Mouse (Mus musculus): ENCODE measurements around the gene Cdc34. TPM values are rescaled to one million over a fixed set of nuclear protein-coding genes. Genes with fewer than 3 reads are reported as not detected.
A peak's percentile ranks its signal among the peaks of the same experiment; 100 is the strongest.

Gene Cdc34
- 93.9 and 106 TPM in 2 replicates for polyA plus RNA-seq (2012; rRNA removed)

DNA sequence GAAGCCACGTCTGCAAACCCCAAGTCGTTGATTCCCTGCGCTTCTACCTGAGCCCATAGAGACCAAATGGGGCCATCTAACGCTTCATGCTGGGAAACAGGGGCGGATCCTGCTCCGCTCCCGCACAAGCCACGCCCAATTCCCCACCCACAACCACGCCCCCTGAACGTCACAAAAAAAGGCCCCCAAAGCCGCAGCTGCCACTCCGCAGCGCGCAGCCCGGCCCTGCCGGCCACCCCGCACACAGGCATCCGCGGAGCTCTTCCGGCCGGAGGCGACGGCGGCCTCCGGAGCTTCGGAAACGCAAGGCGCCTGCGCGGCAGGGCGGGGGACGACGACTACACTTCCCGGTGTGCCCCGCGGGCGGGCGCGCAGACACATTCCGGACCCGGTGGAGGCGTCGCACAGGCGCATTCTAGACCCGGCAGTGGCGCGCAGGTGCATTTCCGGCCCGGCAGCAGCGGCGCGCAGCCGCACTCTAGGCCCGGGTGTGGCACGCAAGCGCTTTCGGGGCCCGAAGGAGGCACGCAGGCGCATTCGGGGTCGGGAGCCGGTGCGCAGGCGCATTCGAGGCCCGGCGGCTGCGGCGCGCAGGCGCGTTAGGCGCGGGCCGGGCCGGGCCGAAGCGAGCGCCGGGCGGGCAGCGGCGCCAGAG lies at the start of gene Cdc34:
Cdc34 (plus strand) TSS at position 605 of the 655 bp plus-strand sequence.
- DNase-seq: peak; percentile 99 to 100
- H3K27ac ChIP-seq (ENCODE audit: insufficient read depth, low read length): peak within 1 kb of the TSS; percentile 62
- peak within 1 kb of the TSS; percentile 98 for H3K4me3 ChIP-seq (replicated peaks; ENCODE audit: insufficient read depth, low read depth, low read length)
- H3K4me1 ChIP-seq (ENCODE audit: control insufficient read depth, insufficient read depth, low read length): peaks cover 23% of the 10 kb centered on the region
- whole genome bisulfite sequencing: under 1% methylated on average over 84 of the region's 84 CpGs
- no peaks in the 10 kb centered on the region for H3K27me3 ChIP-seq (ENCODE audit: control insufficient read depth, insufficient read depth, low read length)
- no peak for TF ChIP-seq CTCF (IDR thresholded peaks at IDR 0.05; ENCODE audit: borderline replicate concordance, insufficient read depth, low read depth, low read length)
- peak; percentile 88; the same call in 1 of the 2 replicates for TF ChIP-seq POLR2A (IDR thresholded peaks at IDR 0.05; ENCODE audit: borderline replicate concordance, insufficient read depth, low read length)

DNA sequence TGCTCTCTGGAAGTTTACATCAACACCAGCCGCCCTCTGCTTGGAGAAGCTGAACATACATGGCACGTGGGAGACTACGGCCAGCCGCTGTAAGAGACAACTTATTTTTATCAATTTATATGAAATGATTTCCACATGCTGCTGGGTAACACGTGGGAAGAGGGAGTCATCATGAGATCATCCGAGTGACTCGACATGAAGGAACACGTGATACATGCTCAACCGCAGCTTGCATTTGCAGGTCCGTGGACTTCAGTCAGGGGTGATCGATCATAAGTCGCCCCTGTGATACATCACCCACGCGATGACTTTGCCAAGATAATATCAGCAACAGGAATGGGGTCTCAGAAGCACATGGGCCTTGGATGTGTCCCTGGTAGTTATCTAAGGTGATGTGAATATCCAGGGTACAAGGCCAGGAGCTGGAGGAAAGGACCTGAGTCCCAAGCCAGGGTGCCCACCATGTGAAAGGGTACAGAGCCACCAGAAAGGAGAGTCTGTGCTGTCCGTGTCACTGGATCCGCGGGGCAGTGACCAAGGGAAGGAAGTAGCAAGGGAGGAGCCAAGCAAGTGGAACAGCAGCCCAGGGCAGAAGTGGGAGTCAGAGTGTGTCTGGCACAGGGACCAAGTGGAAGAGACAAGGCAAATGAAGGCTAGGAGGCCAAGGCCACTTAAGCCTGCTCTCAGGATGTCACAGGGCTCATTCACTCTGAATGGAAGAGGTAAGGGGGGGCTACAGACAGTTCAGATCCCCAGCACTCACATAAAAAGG lies 48.8 kb upstream of the Cdc34 start:
- Histone ChIP-seq H3K4me3 (replicated peaks; ENCODE audit: insufficient read depth, low read depth, low read length) (no peak overlapping the region), H3K27me3 (ENCODE audit: control insufficient read depth, insufficient read depth, low read length) (no peaks in the 10 kb centered on the region), H3K27ac (ENCODE audit: insufficient read depth, low read length) (no peak overlapping the region), H3K4me1 (ENCODE audit: control insufficient read depth, insufficient read depth, low read length) (peaks cover 10% of the 10 kb centered on the region)
- no peak for DNase-seq
- TF ChIP-seq CTCF (IDR thresholded peaks at IDR 0.05; ENCODE audit: borderline replicate concordance, insufficient read depth, low read depth, low read length): no peak
- TF ChIP-seq POLR2A (IDR thresholded peaks at IDR 0.05; ENCODE audit: borderline replicate concordance, insufficient read depth, low read length): no peak
- WGBS: 76% methylated on average over 17 of the region's 17 CpGs

DNA sequence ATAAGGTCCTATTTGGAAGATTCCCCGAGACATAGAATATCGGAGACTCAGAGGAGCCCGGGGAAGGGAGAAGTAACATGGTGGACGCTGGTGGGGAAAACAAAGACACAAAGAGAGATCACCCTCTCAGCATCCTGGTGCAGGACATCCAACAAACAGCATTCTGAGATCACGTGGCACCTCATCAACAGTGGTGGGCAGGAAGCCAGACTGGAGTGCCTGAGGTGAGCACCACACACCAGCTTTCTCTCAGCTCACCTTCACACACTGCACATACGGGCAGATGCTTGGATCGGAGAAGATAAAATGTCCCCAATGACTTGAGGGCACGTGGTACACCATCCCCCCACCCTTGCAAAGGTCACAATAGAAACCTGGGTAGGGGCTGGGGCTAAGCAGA lies 45.7 kb upstream of the Cdc34 start:
- H3K4me3 ChIP-seq (replicated peaks; ENCODE audit: insufficient read depth, low read depth, low read length): no peak overlapping the region
- WGBS: 68% methylated on average over 8 of the region's 8 CpGs

DNA sequence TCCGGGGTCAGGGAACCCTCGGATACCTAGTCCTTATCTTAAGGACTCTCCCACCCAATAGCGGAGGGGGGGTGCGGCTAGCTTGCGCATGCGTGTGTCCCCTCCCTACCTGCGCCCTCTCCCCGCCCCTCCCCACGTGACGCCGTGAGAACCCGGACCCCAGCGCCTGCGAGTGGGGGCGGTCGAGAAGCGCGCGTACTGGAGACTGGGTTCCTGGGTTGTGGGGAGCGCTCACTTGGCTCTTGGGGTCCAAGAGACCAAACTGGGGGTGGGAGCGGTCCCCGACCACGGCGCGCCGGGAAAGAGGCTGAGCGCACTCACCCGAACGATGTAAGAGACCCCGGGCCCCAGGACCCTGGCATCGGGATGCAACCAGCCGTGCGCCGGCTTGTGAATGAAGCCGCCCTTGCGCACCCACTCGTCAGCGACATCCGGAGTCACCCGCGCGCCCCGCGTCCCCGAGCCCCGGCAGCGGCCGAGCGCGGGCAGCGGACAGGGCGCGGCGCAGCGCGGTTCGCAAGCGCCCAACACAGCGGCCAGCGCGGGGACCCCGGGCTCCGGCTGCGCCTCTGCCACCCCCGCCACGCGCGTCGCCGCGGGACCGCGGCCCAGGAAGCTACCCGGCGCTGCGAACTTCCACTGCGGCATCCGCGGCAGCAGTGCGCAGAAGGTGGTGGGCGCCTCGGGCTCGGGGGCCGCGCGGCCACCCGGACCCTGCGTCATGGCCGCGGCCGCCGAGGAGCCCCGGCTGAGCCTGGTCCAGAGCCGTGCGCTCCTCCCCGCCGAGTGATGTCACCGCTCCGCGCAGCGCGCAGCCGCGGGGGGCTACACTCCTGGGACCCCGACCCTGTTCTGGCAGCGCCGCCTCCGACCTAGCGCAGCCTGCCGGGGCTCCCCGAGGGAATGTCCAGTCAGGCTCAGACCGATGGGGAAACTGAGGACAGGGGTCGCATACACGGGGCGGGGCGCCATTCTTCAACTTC lies 44.6 kb upstream of the Cdc34 start, which contains the start of gene Shc2:
Shc2 (minus strand) TSS at position 791 of the 983 bp plus-strand sequence.
- H3K27ac ChIP-seq (ENCODE audit: insufficient read depth, low read length): peak within 1 kb of the TSS; percentile 90
- TF ChIP-seq CTCF (IDR thresholded peaks at IDR 0.05; ENCODE audit: borderline replicate concordance, insufficient read depth, low read depth, low read length) (no peak), POLR2A (IDR thresholded peaks at IDR 0.05; ENCODE audit: borderline replicate concordance, insufficient read depth, low read length) (peak; percentile 68; the same call in 1 of the 2 replicates)
- peak; percentile 85 to 86 for DNase-seq
- peak within 1 kb of the TSS; percentile 81 for H3K4me3 ChIP-seq (replicated peaks; ENCODE audit: insufficient read depth, low read depth, low read length)
- no peaks in the 10 kb centered on the region for H3K27me3 ChIP-seq (ENCODE audit: control insufficient read depth, insufficient read depth, low read length)
- under 1% methylated on average over 111 of the region's 116 CpGs for WGBS
- H3K4me1 ChIP-seq (ENCODE audit: control insufficient read depth, insufficient read depth, low read length): peaks cover 12% of the 10 kb centered on the region

More for the DNA sequence above, 45.7 kb upstream of the Cdc34 start:
- no peak for TF ChIP-seq POLR2A (IDR thresholded peaks at IDR 0.05; ENCODE audit: borderline replicate concordance, insufficient read depth, low read length)
- TF ChIP-seq CTCF (IDR thresholded peaks at IDR 0.05; ENCODE audit: borderline replicate concordance, insufficient read depth, low read depth, low read length): no peak
- no peak overlapping the region; the same call in 1 of the 2 replicates for H3K27ac ChIP-seq (ENCODE audit: insufficient read depth, low read length)
- DNase-seq: peak; percentile 47 to 55
- no peaks in the 10 kb centered on the region for H3K27me3 ChIP-seq (ENCODE audit: control insufficient read depth, insufficient read depth, low read length)
- peaks cover 15% of the 10 kb centered on the region for H3K4me1 ChIP-seq (ENCODE audit: control insufficient read depth, insufficient read depth, low read length)

DNA sequence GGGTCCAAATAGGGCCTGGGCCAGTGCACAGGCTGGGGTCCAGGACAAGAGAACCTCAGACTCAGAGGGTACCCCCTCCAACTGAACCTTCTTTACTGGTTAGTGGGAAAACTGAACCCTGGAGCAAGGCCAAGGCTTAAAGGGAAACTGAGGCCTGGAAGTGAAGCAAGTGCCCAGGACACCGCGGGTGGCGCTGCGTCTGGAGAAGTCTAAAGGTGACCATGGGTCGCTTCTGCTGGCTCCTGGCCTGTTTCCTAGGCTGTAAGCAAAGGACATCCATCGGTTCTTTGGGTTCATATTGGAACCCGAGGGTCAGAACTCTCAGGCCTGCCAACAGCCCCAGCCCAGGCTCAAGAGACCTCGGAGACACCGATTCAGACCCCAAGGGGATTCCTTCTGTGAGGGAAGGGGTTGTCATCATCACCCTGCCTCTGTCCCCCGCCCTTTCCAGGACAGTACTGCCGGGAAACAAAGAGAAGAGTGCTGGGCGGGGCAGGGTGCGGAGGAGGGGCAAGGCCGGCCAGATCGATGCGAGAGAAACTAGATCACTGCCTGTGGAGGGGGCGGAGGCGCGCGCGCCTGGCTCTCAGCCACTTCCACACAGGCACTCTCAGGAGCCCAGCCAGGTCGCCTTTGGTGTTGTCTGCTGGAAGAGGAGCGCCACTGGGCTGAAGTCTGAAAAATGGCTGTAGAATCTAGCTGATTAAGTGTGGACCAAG lies 43.4 kb upstream of the Cdc34 start:
- Histone ChIP-seq H3K4me3 (replicated peaks; ENCODE audit: insufficient read depth, low read depth, low read length) (peak overlapping the region; percentile 81), H3K27me3 (ENCODE audit: control insufficient read depth, insufficient read depth, low read length) (no peaks in the 10 kb centered on the region), H3K4me1 (ENCODE audit: control insufficient read depth, insufficient read depth, low read length) (peaks cover 12% of the 10 kb centered on the region), H3K27ac (ENCODE audit: insufficient read depth, low read length) (no peak overlapping the region)
- no peak for TF ChIP-seq CTCF (IDR thresholded peaks at IDR 0.05; ENCODE audit: borderline replicate concordance, insufficient read depth, low read depth, low read length)
- peak; percentile 66 to 75 for DNase-seq
- WGBS: 6% methylated on average over 23 of the region's 23 CpGs

DNA sequence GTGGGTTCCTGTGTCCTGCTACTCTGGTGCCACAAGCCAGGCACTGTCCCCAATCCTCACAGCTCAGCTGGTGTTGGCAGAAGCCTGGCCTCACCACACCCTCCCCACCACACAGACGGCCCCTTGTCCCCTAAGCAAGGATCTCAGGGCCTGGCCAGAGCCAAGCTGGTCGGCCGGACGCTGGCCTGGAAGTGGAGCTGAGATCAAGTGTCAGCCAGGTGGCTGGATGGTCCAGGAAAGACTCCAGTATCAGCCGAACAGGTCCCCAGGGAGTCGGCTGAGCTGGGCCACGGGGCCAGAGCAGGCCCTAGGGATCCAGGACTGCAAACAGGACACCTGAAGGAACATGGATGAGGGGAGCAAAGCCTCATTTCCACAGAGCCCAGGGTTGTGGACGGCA lies 36.3 kb upstream of the Cdc34 start, which contains the start of gene Odf3l2:
Odf3l2 (minus strand) TSS at position 28 of the 400 bp plus-strand sequence.
- no peak for DNase-seq
- H3K27me3 ChIP-seq (ENCODE audit: control insufficient read depth, insufficient read depth, low read length): no peaks in the 10 kb centered on the region
- no peak within 1 kb of the TSS for H3K27ac ChIP-seq (ENCODE audit: insufficient read depth, low read length)
- TF ChIP-seq CTCF (IDR thresholded peaks at IDR 0.05; ENCODE audit: borderline replicate concordance, insufficient read depth, low read depth, low read length): no peak
- TF ChIP-seq POLR2A (IDR thresholded peaks at IDR 0.05; ENCODE audit: borderline replicate concordance, insufficient read depth, low read length): no peak
- H3K4me3 ChIP-seq (replicated peaks; ENCODE audit: insufficient read depth, low read depth, low read length): no peak within 1 kb of the TSS
- no peaks in the 10 kb centered on the region for H3K4me1 ChIP-seq (ENCODE audit: control insufficient read depth, insufficient read depth, low read length)
- 27% methylated on average over 8 of the region's 8 CpGs for WGBS
